Mouse (Mus musculus): Measurements from ENCODE around the gene Adam10. TPM values are rescaled to one million over a fixed set of nuclear protein-coding genes. Genes with fewer than 3 reads are reported as not detected.

Adam10 gene
- polyA plus RNA-seq, 1 experiment: not detected

DNA sequence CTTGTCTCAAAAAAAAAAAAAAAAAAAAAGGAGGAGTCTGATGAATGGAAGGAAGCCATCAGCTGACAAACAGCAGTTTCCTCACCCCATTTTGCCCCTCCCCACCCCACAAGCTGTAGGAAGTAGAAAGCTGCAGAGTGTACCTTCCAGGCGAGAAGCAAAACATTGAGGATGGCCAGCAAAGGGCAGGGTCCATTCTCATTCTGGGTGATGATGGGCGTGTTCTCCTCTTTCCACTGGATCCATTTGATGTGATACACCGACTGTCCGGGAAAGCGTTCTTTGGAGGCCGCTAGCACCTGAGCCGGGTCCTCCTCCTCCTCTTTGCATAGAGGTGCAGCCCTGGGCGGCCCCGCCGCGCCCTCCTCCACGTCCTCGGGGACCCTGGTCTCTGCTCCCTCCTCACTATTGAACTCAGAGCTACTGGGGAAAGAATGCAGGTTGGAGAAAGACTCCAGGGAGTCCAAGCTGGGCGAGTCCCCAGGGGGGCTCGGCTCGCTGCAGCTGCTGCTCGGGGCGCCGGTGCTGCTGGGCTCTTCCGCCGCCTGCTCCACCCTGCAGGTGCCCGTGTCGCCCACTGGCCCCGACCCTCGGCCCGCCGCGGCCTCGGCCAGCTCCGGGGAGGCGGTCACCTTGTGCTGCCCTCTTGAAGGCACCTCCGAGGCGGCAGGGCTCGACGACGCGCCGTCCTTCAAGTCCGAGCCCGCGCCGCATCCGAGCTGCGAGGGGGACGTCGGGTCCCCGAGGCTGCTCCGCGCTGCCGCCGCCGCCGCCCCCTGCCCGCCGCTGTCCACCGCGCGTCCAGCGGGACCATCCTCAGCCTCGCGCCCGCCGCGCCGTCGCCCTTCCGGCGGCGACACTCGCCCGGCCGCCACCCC lies 22.4 kb upstream of the Adam10 start, which contains the start of gene Gm10642:
Gm10642 (plus strand) TSS at position 122 of the 878 bp plus-strand sequence.
- peak within 1 kb of the TSS; percentile 96 for H3K27ac ChIP-seq (ENCODE audit: insufficient read depth, low read depth, low read length)
- peaks cover 5% of the 10 kb centered on the region for H3K4me1 ChIP-seq (ENCODE audit: control insufficient read depth, insufficient read depth, low read length)
- WGBS: under 1% methylated on average over 72 of the region's 72 CpGs
- no peak for TF ChIP-seq POLR2A (IDR thresholded peaks at IDR 0.05; ENCODE audit: insufficient read depth, low read depth, low read length)
- no peak for TF ChIP-seq CTCF (IDR thresholded peaks at IDR 0.05; ENCODE audit: insufficient read depth, low read depth, low read length)
- H3K4me3 ChIP-seq (ENCODE audit: insufficient read depth, low read depth, low read length): peak within 1 kb of the TSS; percentile 93

DNA sequence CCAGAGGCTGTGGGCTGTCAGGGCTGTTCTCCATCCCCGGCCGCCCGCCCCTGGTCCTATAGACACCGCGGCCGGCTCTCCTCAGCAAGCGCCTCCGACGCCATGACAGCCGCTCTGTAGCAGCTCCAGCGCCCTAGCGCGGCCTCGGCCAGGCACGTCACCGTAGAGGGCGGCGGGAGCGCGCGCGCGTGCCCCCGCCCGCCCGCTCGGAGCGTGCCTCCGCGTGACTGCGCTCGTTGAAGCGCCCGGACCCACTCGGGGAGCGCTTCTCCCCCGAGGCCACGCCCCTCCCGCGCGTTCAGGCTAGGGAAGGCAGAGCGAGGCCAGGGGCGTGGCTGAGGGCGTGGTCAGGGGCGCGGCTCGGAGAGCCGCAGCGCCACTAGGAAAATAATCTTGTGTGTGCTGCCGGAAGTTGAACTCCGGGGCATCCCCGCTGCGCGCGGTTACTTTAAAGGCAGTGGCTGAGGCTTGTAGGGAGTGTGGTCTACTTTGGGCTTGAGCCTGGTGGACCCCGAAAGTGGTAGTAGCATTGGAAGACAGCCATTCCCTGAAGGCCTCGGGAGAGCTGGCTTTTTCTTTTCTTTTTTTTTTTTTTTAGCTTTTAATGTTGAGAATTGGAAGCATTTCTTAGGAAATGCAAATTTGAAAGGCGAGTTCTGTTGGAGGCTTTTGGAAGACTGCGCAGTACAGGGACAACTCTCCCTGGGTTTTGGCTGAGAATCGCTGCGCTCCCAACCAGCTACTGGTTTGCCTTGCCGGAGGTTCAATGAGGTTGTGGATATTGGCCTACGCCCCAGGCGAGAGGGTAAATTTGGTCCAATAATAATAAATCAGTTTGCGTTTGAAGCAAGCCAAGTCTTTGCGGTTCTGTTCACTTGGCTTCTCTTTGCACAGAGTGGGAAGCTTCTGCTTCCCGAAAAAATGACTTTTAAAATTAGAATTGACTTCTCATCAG lies 21.5 kb upstream of the Adam10 start, which contains the start of gene Mindy2:
Mindy2 (minus strand) TSS at position 162 of the 955 bp plus-strand sequence.
- H3K27ac ChIP-seq (ENCODE audit: insufficient read depth, low read depth, low read length): peak within 1 kb of the TSS; percentile 96
- H3K4me3 ChIP-seq (ENCODE audit: insufficient read depth, low read depth, low read length): peak within 1 kb of the TSS; percentile 93
- H3K4me1 ChIP-seq (ENCODE audit: control insufficient read depth, insufficient read depth, low read length): peaks cover 3% of the 10 kb centered on the region
- TF ChIP-seq POLR2A (IDR thresholded peaks at IDR 0.05; ENCODE audit: insufficient read depth, low read depth, low read length) (peak; percentile 98), CTCF (IDR thresholded peaks at IDR 0.05; ENCODE audit: insufficient read depth, low read depth, low read length) (no peak)
- under 1% methylated on average over 67 of the region's 67 CpGs for WGBS

DNA sequence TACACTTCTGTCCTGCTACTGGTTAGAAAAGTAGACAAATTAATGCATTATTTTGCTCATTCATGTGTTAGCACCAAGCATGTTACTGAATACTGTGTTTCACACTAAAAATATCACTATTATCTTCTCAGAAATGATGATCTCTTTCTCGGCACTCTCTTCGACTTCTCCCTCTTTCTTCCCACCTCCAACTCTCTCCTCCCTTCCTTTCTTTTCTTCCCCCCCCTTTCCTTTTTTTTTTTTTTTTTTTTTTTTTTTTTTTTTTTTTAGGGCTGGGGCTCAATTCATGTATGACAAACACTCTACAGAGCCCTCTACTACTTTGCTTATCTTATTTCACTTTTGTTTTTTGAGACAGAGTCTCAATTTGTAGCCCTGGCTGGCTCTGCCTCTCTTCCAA lies 20.5 kb upstream of the Adam10 start:
- 68% methylated on average over 2 of the region's 2 CpGs for WGBS
- Histone ChIP-seq H3K27ac (ENCODE audit: insufficient read depth, low read depth, low read length) (no peak overlapping the region), H3K4me1 (ENCODE audit: control insufficient read depth, insufficient read depth, low read length) (peaks cover 3% of the 10 kb centered on the region), H3K4me3 (ENCODE audit: insufficient read depth, low read depth, low read length) (no peak overlapping the region)
- TF ChIP-seq CTCF (IDR thresholded peaks at IDR 0.05; ENCODE audit: insufficient read depth, low read depth, low read length) (no peak), POLR2A (IDR thresholded peaks at IDR 0.05; ENCODE audit: insufficient read depth, low read depth, low read length) (no peak)

DNA sequence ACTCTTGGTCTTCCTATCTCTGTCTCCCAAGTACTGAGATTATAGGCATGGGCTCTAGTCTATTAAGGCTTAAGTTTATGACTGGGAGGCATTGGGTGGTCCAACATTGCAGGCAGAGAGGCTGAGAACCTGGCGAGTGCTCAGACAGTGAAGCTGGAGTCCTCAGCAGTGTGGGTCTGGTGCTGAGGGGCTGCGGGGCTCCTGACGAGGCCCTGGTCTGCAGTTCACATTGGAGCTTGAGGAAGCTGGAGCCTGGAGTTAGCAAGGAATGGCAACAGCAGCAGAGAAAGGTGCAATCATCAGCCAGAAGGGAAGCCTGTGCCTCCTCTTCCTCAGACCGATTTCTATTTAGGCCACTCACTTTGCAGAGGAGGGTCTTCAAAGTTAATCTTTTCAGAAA lies 13.9 kb upstream of the Adam10 start:
- TF ChIP-seq POLR2A (IDR thresholded peaks at IDR 0.05; ENCODE audit: insufficient read depth, low read depth, low read length): no peak
- TF ChIP-seq CTCF (IDR thresholded peaks at IDR 0.05; ENCODE audit: insufficient read depth, low read depth, low read length): no peak
- H3K4me1 ChIP-seq (ENCODE audit: control insufficient read depth, insufficient read depth, low read length): no peaks in the 10 kb centered on the region
- 90% methylated on average over 4 of the region's 4 CpGs for WGBS
- no peak overlapping the region for H3K27ac ChIP-seq (ENCODE audit: insufficient read depth, low read depth, low read length)
- no peak overlapping the region for H3K4me3 ChIP-seq (ENCODE audit: insufficient read depth, low read depth, low read length)

DNA sequence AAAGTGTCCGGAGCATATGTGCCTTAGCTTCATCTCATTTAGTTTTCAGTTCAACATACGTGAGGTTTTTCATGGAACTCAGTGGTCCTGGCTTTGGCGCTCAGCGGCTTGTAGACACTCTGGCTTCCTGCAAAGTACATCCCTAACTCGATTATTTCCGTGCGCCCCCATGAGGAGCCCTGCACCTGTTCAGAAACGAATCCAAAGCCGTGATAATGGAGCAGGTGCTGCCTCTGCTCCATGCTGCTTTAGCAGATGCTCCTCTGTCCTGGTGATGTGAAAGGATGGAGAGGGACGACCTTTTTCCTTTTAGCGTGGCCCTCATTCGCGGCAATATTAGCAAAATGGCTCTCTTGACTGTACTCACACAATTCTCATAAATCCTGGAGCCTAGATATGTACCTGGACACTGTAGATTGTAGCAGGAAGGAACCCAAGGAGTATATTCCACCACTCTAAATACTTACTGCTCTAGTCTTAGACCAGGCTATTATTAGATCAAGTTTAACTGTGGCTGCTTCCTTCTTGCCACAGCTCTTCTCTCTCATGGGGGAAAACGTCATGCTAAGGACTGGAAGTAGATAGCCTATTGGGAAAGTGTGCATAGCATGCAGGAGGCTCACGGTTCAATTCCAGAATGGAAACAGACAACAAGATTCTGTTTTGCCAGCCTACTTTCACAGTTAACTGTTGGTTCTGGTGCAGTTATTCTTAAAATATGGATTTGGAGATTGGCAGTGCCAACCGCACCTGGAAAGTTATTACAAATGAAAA lies 13.2 kb upstream of the Adam10 start:
- no peak overlapping the region for H3K27ac ChIP-seq (ENCODE audit: insufficient read depth, low read depth, low read length)
- WGBS: 75% methylated on average over 16 of the region's 16 CpGs
- no peak overlapping the region for H3K4me3 ChIP-seq (ENCODE audit: insufficient read depth, low read depth, low read length)
- H3K4me1 ChIP-seq (ENCODE audit: control insufficient read depth, insufficient read depth, low read length): no peaks in the 10 kb centered on the region
- TF ChIP-seq POLR2A (IDR thresholded peaks at IDR 0.05; ENCODE audit: insufficient read depth, low read depth, low read length) (no peak), CTCF (IDR thresholded peaks at IDR 0.05; ENCODE audit: insufficient read depth, low read depth, low read length) (no peak)

DNA sequence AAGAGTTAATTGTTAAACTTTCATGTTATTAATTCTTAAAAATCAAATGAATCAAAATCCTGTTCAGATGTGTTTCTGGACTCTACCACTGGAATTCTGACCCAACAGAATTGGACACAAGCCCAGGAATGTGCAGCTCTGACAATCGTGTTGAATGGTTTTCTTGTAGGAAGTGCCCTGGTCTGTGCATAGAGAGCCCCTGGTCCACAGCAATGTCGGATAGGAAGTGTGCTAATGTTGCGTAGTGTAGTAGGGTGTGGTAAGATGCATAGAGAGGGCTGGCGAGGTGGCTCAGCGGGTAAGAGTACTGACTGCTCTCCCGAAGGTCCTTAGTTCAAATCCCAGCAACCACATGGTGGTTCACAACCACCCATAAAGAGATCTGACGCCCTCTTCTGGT lies 12.0 kb upstream of the Adam10 start:
- H3K27ac ChIP-seq (ENCODE audit: insufficient read depth, low read depth, low read length): no peak overlapping the region
- H3K4me3 ChIP-seq (ENCODE audit: insufficient read depth, low read depth, low read length): no peak overlapping the region
- TF ChIP-seq CTCF (IDR thresholded peaks at IDR 0.05; ENCODE audit: insufficient read depth, low read depth, low read length): no peak
- TF ChIP-seq POLR2A (IDR thresholded peaks at IDR 0.05; ENCODE audit: insufficient read depth, low read depth, low read length): no peak

DNA sequence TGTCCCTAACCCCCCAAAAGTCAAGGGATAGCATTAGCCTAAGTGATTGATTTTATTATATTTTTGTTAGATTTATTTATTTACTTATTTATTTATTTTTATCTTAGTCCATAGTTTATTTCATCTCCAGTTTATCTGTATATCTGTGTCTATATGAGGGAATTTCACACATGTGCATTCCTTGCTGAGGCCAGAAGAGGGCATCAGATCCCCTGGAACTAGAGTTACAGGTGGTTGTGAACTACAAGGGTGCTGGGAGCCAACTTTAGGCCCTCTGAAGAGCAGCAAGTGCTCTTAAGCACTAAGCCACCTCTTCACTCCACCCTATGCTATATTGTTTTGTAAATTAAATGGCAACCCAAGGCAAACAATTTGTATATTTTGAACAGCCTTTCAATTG lies 10.7 kb upstream of the Adam10 start:
- Histone ChIP-seq H3K27ac (ENCODE audit: insufficient read depth, low read depth, low read length) (no peak overlapping the region), H3K4me1 (ENCODE audit: control insufficient read depth, insufficient read depth, low read length) (no peaks in the 10 kb centered on the region)
- no peak for TF ChIP-seq POLR2A (IDR thresholded peaks at IDR 0.05; ENCODE audit: insufficient read depth, low read depth, low read length)
- TF ChIP-seq CTCF (IDR thresholded peaks at IDR 0.05; ENCODE audit: insufficient read depth, low read depth, low read length): no peak

More for the DNA sequence above, 12.0 kb upstream of the Adam10 start:
- WGBS: 66% methylated on average over 7 of the region's 7 CpGs
- no peaks in the 10 kb centered on the region for H3K4me1 ChIP-seq (ENCODE audit: control insufficient read depth, insufficient read depth, low read length)

DNA sequence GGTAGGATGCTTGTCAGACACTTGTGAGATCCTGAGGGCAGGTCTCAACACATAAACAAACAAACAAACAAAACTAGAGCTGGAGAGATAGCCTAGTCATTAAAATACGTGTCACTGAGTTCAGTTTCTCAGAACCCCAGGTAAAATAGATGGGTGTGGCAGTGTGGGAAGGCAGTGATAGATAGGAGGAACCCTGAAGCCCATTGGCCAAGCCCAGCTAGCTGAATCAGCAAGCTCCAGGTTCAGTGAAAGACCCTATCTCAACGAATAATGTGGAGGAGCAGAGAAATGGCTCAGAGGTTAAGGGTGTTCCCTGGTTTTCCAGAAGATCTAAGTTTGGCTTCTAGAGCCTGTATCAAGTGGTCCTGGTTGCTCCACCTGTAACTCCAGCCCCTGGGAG lies 9.6 kb upstream of the Adam10 start:
- Histone ChIP-seq H3K4me1 (ENCODE audit: control insufficient read depth, insufficient read depth, low read length) (no peaks in the 10 kb centered on the region), H3K4me3 (ENCODE audit: insufficient read depth, low read depth, low read length) (no peak overlapping the region), H3K27ac (ENCODE audit: insufficient read depth, low read depth, low read length) (no peak overlapping the region)
- no peak for TF ChIP-seq POLR2A (IDR thresholded peaks at IDR 0.05; ENCODE audit: insufficient read depth, low read depth, low read length)
- no peak for TF ChIP-seq CTCF (IDR thresholded peaks at IDR 0.05; ENCODE audit: insufficient read depth, low read depth, low read length)
- 80% methylated on average over 2 of the region's 2 CpGs for WGBS

More for the DNA sequence above, 10.7 kb upstream of the Adam10 start:
- no peak overlapping the region for H3K4me3 ChIP-seq (ENCODE audit: insufficient read depth, low read depth, low read length)

Measured in olfactory bulb, adult 2 months (tissue).